Mouse (Mus musculus) bone marrow macrophage, adult 2 months (primary cell): ENCODE data around the gene Stox2. TPM values are rescaled to one million over a fixed set of nuclear protein-coding genes. Genes with fewer than 3 reads are reported as not detected.

Source experiments
- H3K27ac ChIP-seq: 2 replicates; pipeline ENCODE4 v1.5.1; 2012; ENCODE audit warnings: low read depth, low read length; ENCODE audit not compliant: insufficient read depth
- H3K4me1 ChIP-seq: 2 replicates; pipeline ENCODE4 v1.6.1; 2012; ENCODE audit warnings: low read length; ENCODE audit not compliant: control insufficient read depth, insufficient read depth
- H3K4me3 ChIP-seq: 2 replicates; pipeline ENCODE4 v1.5.1; 2012; ENCODE audit warnings: mild to moderate bottlenecking, low read length, moderate library complexity; ENCODE audit not compliant: insufficient read depth
- CTCF ChIP-seq: IDR thresholded peaks from 2 replicates; pipeline ENCODE4 v1.5.1; 2012; ENCODE audit warnings: low read depth, mild to moderate bottlenecking, low read length, moderate library complexity
- POLR2A ChIP-seq: IDR thresholded peaks from 2 replicates; pipeline ENCODE4 v1.6.1; 2012; ENCODE audit warnings: mild to moderate bottlenecking, low read depth, low read length, borderline replicate concordance
- polyA plus RNA-seq: library from polyadenylated mRNA; stranded (reverse); fragments of >200 nt; gene quantifications from 2 replicates; pipeline ENCODE4 v1.2.4, GENCODE M21; 2012; ENCODE audit not compliant: missing spikeins, insufficient read depth, insufficient read length

Stox2 gene
- polyA plus RNA-seq, 1 experiment: 0.12 TPM

- Histone ChIP-seq H3K27ac (no peak overlapping the region), H3K4me1 (no peaks in the 10 kb centered on the region), H3K4me3 (no peak overlapping the region)
- no peak for TF ChIP-seq POLR2A
- TF ChIP-seq CTCF: no peak
Measured at GRCm38 (mm10) chr8:47363271-47363670, 82.9 kb downstream of the Stox2 start.

GRCm38 (mm10) chr8:47355340-47355906, 90.7 kb downstream of the Stox2 start:
- no peak for TF ChIP-seq POLR2A
- no peak for TF ChIP-seq CTCF
- Histone ChIP-seq H3K27ac (no peak overlapping the region), H3K4me1 (no peaks in the 10 kb centered on the region), H3K4me3 (no peak overlapping the region)

GRCm38 (mm10) chr8:47354523-47355168, 91.5 kb downstream of the Stox2 start:
- Histone ChIP-seq H3K4me3 (no peak overlapping the region), H3K27ac (no peak overlapping the region), H3K4me1 (no peaks in the 10 kb centered on the region)
- TF ChIP-seq POLR2A (no peak), CTCF (no peak)

GRCm38 (mm10) chr8:47351914-47352701, 94.1 kb downstream of the Stox2 start:
- no peak overlapping the region for H3K4me3 ChIP-seq
- no peaks in the 10 kb centered on the region for H3K4me1 ChIP-seq
- no peak overlapping the region for H3K27ac ChIP-seq
- TF ChIP-seq CTCF: no peak
- no peak for TF ChIP-seq POLR2A

- no peak for TF ChIP-seq CTCF
- no peak for TF ChIP-seq POLR2A
- Histone ChIP-seq H3K4me1 (no peaks in the 10 kb centered on the region), H3K4me3 (no peak overlapping the region), H3K27ac (no peak overlapping the region)
Measured at GRCm38 (mm10) chr8:47349082-47349481, 97.1 kb downstream of the Stox2 start.

- TF ChIP-seq CTCF (no peak), POLR2A (no peak)
- H3K4me1 ChIP-seq: no peaks in the 10 kb centered on the region
- H3K27ac ChIP-seq: no peak overlapping the region
- no peak overlapping the region for H3K4me3 ChIP-seq
Measured at GRCm38 (mm10) chr8:47347809-47348208, 98.4 kb downstream of the Stox2 start.

- Histone ChIP-seq H3K4me3 (no peak overlapping the region), H3K27ac (no peak overlapping the region), H3K4me1 (no peaks in the 10 kb centered on the region)
- TF ChIP-seq CTCF: no peak
- TF ChIP-seq POLR2A: no peak
Measured at GRCm38 (mm10) chr8:47345772-47346103, 100.4 kb downstream of the Stox2 start.

GRCm38 (mm10) chr8:47345085-47345771, 100.9 kb downstream of the Stox2 start:
- no peak for TF ChIP-seq POLR2A
- TF ChIP-seq CTCF: no peak

GRCm38 (mm10) chr8:47341474-47341873, 104.7 kb downstream of the Stox2 start:
- no peak overlapping the region for H3K27ac ChIP-seq
- H3K4me1 ChIP-seq: no peaks in the 10 kb centered on the region
- no peak overlapping the region for H3K4me3 ChIP-seq
- TF ChIP-seq CTCF (no peak), POLR2A (no peak)

More at GRCm38 (mm10) chr8:47345085-47345771, 100.9 kb downstream of the Stox2 start:
- Histone ChIP-seq H3K4me1 (no peaks in the 10 kb centered on the region), H3K4me3 (no peak overlapping the region), H3K27ac (no peak overlapping the region)
